Mouse (Mus musculus): ENCODE measurements around the gene Kbtbd7. TPM values are rescaled to one million over a fixed set of nuclear protein-coding genes. Genes with fewer than 3 reads are reported as not detected.
"Not testable (repeated sequence)": the region's sequence is repeated elsewhere in the genome, so short reads cannot be mapped to it uniquely, and the experiment has no call there.

The Kbtbd7 gene
- total RNA-seq, 2 experiments from 2014 or later, result 7.0 to 8.7 TPM

DNA sequence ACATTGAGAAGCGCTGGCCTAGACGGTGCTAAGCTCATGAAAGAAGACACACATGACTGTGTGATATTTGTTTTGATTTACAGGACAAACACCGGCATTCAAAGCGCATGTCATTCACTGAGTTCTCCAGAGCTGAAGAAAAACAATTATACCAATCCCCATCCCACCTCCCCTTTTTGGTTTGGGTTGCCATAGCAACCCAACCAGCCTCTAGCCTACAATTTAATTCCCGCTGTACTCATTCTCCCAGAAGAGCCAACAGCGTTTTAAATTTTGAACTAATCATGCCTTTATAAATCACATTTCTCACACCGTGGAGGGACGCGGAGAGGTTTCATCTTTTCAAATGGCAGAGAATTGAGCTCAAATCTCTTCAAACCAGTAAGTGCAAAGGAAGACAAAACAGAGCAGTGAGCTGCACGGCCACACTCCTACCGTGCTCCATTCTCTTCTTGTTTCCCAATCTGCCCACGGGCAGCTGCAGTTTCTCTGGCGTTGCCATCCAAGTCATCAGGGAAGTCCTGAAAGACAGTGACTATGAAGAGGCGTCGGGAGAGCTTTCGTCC lies 18.8 kb downstream of the Kbtbd7 start:
- DNase-seq (ENCODE audit: low spot score in 2 of 2), result no peak

DNA sequence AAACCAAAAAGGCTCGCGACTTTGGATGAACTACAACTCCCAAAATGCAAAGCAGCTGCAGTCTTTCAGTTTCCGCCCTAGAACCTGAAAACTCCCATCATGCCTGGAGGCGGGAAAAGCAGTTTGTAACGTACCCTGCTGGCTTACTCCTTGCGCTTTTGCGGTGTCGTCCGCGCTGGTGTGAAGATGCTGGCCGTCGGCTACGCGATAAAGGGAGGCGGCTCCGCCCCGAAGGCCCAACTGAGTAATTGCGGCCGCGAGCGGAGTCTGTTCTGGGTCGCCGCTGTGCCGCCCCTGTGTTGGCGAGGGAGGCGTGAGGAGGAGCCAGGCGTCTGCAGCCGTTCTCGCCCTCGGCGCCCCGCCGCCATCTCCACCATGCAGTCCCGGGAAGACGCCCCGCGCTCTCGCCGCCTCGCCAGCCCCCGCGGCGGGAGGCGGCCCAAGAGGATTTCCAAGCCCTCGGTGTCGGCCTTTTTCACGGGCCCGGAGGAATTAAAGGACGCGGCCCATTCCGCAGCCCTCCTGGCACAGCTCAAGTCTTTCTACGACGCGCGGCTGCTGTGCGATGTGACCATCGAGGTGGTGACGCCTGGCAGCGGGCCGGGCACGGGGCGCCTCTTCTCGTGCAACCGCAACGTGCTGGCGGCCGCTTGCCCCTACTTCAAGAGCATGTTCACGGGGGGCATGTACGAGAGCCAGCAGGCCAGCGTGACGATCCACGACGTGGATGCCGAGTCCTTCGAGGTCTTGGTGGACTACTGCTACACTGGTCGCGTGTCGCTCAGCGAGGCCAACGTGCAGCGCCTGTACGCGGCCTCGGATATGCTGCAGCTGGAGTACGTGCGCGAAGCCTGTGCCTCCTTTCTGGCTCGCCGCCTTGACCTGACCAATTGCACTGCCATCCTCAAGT lies 25.6 kb downstream of the Kbtbd7 start, which contains the start of gene Kbtbd6:
Gene Kbtbd6 (plus strand): TSS at position 155 of the 910 bp plus-strand sequence.
- DNase-seq (ENCODE audit: low spot score in 2 of 2), result peak; percentile 60 to 62

DNA sequence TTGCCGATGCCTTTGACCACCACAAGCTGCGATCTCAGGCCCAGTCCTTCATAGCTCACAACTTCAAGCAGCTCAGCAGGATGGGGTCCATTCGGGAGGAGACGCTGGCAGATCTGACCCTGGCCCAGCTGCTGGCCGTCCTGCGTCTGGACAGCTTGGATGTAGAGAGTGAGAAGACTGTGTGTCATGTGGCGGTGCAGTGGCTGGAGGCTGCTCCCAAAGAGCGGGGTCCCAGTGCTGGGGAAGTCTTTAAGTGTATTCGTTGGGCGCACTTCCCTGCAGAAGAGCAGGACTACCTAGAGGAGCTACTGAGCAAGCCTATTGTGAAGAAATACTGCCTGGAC lies 26.3 kb downstream of the Kbtbd7 start:
- DNase-seq (ENCODE audit: low spot score in 2 of 2), result not testable (repeated sequence)

DNA sequence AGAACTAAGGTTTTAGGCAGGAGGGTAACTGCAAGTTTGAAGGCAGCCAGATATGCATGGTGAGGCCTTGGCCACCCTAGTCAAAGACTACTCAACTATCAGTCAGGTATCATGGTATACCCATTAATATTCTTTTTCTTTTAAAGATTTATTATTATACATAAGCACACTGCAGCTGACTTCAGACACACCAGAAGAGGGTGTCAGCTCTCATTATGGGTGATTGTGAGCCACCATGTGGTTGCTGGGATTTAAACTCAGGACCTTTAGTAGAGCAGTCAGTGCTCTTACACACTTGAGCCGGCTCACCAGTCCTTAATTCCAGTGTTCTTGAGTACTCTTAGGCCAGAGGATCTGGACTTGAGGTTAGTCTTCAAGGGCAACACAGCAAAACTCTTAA lies 34.1 kb downstream of the Kbtbd7 start:
- no peak for DNase-seq (ENCODE audit: low spot score in 2 of 2)

DNA sequence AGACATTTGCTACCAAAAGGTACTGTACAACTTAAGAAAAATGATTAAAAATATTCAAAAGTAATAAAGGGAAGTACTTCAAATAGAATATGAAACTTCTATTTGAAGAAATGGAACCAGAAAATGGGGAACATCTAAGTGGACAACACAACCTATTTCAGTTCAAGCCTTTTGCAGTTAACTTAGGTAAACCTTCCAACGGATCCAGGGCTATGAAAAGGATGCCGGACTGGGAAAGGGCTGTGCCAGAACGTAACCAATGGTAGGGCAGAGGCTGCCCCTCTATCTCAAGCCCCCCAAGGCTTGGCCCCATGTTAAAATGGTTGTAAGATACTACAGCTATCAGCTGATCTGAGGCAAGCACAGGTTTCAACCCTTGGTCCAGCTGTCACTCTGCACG lies 34.7 kb downstream of the Kbtbd7 start:
- DNase-seq (ENCODE audit: low spot score in 2 of 2), result no peak

DNA sequence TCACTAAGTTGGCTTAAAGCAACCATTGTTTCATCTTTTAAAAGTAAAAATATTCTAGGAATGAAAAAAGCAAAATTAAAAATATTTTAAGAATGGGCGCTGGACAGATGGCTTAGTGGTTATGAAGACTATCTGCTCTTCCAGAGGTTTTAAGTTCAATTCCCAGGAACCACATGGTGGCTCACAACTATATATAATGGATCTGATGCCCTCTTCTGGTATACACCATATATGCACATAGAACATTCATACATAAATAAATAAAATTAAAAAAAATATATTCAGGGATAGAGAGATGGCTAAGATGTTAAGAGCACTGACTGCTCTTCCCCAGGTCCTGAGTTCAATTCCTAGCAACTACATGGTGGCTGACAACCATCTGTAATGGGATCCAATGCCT lies 39.3 kb downstream of the Kbtbd7 start:
- no peak for DNase-seq (ENCODE audit: low spot score in 2 of 2)

DNA sequence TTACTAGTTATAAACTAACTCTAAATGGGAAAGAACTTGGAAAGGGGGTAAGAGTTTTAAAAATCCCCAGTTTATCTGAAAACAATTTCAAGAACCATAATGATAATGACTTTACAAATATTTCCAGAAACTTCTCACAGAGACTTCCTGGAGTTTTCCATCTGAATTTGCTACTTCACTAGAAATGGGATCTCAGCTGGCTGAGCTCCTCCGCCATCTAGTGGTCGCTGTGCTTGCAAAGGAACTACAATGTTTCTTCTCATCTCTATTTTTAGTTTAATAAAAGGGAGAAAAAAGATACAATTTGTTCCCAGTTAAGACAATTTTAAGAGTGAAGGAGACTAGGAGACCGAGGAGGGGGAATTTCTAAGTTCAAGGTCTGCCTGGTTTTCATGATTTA lies 41.3 kb downstream of the Kbtbd7 start:
- DNase-seq (ENCODE audit: low spot score in 2 of 2), result peak; percentile 33 to 64

DNA sequence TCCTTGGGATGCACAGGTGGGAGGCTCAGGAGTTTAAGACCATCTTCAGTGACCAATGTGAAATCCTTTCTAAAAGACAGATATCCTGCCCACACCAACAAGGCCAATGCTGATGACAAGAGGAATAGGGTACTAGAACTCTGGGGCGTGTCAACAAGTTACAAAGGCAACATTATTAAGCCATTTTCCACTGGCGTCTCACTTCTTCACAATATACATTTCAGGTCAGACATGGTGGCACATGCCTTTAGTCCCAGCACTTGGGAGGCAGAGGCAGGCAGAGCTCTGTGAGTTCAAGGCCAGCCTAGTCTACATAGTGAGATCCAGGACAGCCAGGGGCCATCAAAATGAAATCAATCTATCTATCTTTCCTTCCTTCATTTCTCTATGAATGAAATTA lies 47.1 kb downstream of the Kbtbd7 start:
- no peak for DNase-seq (ENCODE audit: low spot score in 2 of 2)

Other genes with a start within 250 kb of the Kbtbd7 start
- gene Zfp957, start 179.1 kb upstream of the Kbtbd7 start, total RNA-seq (2021), result not detected
- 100 to 1,000 TPM; 152 to 273 TPM for gene Rgcc, start 124.9 kb upstream of the Kbtbd7 start, total RNA-seq (2021)
- gene Naa16, start 35.7 kb upstream of the Kbtbd7 start, total RNA-seq (2021), result 10 to 100 TPM; 22.7 to 25.1 TPM
- gene Mtrf1, start 28.7 kb upstream of the Kbtbd7 start, total RNA-seq (2021), result 1 to 10 TPM; 4.3 to 4.7 TPM
- gene Kbtbd6, start 25.3 kb downstream of the Kbtbd7 start, total RNA-seq (2021), result under 1 TPM; 0.16 to 0.27 TPM
- 10 to 100 TPM; 19.2 to 23.1 TPM for gene Elf1, start 54.7 kb downstream of the Kbtbd7 start, total RNA-seq (2021)
- 10 to 100 TPM; 31.6 to 39.4 TPM for gene Wbp4, start 55.0 kb downstream of the Kbtbd7 start, total RNA-seq (2021)
- gene Sugt1, start 161.2 kb downstream of the Kbtbd7 start, total RNA-seq (2021), result 100 to 1,000 TPM in 1 of 2 experiments, 10 to 100 TPM in 1; 79.4 to 121 TPM
- gene Cnmd, start 235.7 kb downstream of the Kbtbd7 start, total RNA-seq (2021), result 1 to 10 TPM in 1 of 2 experiments, under 1 TPM in 1; 0.93 to 2.0 TPM

All from adrenal gland, adult 18-20 months (tissue).